Mouse (Mus musculus) brain, adult 2 months (tissue): Measurements from ENCODE around the gene Dchs2.

ENCODE experiments used
- DNase-seq: peaks from one replicate; pipeline ENCODE4 v3.0.0; 2011; ENCODE audit warnings: low read depth, low spot score

Dchs2 gene

DNA sequence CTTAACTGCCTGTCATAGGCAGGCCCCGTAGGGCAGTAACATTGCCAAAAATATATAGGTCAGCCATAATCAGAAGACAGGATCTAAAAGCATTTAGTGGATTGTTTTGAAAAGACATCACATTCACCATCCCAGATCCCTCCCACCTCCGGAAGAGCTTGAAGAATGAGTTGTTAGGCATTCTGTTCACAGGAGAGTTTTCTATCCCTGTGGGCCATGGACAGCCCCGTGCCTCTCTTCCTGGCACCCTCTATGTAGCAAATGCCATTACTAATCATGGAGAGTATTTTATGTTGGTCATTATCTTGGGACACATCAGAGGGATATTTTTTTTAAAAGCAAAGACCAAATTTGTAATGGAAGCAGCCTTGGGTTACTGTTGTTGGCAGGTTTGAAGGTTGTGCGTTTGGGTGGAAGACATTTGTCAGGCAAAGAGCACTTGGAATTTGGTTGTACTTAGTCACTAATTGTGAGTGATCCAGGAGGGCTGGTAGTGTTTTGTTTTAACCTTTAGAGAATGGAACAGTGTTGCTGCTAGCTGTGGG lies 122.3 kb downstream of the Dchs2 start:
- DNase-seq = no peak

DNA sequence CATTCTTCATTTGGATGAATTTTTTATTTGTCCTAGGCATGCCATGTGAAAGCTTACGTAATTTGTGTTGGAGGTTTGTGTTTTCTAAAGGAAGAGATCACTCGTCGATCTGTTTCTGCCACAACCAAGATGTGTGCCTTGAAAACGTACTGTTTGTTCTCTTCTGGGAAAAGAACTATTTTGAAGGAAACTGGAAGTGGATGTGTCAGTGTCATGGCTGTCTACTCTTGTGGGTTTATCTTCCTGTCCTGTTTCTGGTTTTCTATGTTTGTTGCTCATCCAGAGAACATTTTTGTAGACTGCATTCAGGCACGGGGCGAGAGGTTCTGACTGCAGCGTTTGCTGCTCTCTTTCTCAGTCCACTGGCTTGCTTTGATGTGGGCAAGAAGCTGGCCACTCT lies 124.2 kb downstream of the Dchs2 start:
- DNase-seq = no peak

DNA sequence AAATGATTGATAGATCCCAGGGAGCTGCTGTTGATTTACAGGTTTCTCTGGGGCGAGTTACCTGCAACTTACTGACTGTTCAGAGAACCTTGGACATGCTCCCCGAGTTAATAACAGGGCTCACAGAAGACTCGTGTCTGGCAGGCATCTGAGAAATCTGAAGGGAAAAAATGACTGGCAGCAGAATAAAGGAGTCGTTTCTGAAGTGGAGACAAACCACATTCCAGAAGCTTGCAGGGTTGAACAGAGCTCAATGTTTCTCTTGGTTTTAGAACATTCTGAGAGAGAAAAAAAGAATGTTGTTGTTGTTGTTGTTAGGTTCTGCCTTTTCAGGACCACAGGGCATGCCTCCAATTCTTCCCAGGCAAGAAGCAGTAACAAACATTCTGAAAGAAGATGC lies 131.7 kb downstream of the Dchs2 start:
- DNase-seq = no peak

DNA sequence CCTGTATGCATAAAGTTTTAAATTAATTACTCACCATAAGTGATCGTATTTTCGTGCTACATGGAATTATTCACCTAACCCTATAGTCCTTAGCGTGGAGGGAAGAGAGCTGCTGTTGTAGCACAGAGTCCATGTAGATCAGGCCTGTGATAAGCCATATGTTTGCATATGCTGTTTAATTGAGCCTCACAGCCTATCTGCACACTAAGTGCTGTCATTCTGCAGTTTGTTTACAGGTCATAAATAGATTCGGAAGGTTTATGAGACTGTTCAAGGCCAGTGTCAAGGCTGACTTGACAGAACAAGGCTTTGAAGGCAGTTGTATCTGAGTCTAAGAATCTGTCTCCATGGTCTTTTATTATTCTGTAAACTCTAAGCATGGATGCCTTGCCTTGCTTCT lies 138.3 kb downstream of the Dchs2 start:
- DNase-seq = no peak

DNA sequence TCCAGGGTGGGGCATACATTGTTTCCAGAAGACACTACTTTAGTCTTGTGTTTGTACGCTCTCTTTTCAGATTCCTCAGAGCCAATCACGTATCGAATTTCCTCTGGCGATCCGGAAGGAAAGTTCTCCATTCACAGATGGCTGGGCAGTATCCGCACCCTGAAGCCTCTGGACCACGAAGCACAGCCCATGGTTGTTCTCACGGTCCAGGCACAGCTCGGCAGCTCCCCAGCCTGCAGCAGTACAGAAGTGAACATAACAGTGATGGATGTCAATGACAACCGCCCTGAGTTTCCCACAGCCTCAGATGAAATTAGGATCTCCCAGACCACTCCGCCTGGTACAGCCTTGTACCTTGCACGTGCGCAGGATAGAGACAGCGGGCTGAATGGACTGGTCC lies 142.5 kb downstream of the Dchs2 start:
- no peak for DNase-seq

DNA sequence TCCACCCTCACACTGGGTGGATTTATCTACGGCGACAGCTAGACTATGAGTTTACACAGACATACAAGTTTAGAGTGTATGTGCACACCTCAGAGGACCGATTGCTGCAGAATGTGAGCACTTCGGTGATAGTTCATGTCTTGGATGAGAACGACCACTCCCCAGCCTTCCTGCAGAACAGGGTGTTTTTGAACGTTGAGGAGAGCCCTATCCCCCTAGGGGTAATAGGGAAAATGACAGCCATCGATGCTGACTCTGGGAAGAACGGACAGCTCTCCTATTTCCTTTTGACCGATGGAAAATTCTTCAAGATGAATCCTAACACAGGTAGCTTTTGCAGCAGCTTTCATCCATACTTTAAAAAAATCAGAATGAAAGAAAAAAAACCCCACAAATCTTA lies 143.2 kb downstream of the Dchs2 start:
- DNase-seq = no peak

DNA sequence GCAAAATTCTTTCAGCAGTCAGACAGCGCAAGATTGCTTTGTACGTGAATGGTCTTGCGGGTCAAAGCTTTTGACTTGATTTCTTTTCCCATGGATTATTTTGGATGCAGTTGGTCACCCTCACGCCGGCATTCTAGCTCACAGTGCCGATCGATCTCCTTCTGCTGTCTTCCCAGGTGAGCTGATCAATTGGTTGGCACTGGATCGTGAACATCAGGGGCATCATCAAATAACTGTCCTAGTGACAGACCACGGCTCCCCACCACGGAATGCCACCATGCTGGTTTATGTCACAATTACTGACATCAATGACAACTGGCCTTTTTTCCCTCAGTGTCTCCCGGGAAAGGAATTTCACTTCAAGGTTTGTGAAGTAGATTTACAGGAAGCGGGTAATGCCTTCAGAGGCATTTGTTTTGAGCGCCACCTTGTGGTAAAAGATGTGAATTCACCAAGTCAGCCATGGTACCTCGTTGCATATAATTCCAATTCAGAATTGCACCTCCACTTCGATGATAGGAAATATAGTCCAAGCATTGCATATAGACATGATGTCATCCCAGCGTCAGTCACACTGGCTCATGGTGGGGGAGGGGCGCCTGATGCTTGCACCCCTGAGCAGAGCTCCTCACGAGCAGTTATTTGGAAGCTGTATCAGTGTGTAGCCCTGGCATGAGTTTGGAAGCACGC lies 146.0 kb downstream of the Dchs2 start:
- peak; percentile 82 for DNase-seq

DNA sequence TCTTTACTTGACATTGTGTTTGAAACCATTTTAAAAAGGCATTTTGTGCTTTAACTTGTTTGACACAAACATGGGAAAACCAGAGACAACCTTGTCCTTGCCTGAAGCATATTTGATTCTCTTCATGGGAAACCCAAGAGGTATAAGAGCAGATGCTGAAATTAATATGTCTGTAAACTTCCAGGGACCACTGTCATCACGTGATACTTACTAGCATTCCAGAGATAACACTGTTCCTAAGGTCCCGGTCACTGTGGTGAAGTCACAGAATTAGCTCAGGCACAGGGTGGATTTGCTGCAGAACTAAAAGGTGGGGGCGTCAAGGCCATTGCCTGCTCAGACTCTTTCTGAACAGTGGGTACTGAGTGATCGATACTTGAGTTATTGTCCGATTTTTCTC lies 148.0 kb downstream of the Dchs2 start:
- no peak for DNase-seq

DNA sequence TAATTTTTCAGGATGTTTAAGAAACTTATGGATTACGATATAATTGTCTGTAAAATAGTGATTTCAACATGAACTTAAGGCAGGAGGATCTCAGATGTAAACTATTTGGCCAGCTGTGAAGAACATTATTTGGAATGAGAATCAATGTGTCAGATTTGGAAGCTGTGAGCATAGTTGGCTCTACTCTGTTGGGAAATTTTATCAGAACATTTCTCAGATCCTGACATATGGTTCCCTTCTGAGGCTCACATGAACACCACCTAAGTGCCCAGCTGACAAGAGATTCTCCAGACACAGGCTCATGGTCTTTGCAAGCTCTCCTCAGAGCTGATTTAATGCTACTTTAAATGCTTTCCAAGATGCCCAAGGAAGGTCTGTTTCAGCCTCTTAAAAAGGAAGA lies 156.1 kb downstream of the Dchs2 start:
- DNase-seq = no peak

DNA sequence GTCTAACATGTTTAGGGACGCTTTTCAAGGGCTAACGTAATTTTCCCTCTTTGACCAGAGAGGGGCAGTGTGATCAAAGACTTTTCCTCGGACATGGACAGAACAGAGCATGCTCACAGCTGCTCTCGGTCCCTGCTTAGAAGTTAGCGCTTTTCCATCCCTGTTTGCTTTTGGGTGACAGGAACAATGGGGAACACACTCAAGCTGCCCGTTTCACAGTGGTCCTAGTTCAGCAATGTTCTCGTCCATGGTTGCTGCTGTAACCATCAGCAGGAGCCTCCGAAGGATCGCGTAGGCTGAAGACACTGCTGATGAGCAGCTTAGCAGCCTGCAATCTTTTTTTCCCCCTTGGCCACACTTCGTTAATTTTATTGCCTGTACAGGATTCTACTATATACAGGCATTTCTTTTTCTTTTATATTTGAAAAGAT lies 159.2 kb downstream of the Dchs2 start:
- DNase-seq = peak; percentile 86

DNA sequence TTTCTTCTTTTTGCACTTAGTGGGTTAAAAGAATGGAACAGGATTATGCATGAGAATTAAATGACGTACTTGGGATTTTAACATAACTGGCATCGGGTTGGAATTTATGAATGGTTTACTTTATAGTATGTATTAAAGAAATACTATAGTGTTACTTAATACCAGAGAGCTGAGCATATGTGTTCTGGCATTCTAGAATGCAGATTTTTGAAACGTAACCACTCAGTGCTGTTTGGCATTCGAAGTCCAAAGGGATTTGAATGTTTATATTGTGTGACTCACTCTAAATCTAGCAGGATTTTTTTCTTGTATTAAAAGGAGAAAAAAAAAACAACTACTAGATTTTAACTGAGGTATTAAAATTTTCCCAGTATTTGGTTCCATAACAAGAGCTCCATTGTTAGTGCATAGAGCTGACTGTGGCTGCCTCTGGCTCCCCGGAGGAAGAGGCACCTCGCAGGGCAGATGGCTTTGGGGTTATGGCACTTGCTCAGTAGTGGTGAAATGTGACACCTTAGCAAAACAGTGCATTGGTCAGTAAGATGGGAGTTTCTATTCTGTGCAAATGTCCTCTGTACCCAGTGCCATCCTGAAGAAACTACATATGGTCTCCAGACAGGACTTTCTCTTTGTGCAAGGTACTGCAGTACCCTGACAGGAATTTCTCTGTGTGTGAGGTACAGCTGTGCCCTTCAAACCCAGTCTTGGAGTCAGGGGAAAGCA lies 160.5 kb downstream of the Dchs2 start:
- no peak for DNase-seq

DNA sequence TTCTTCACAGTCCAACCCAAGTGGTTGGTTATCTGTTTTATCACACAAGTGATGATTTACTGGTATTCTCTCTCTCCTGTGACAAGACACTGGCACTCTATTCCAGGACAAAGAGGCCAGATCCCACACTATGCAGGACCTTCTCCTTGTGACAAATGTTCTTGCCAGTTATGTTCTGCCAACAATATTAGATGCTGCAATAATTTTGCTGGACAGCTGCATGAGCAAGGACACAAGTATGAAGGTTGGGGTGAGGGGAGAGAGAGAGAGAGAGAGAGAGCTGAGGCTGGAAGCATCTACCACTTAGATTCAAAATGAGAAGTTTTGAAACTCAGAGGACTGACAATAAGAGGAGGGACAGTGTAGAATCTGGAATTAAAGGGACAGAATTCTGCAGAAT lies 162.7 kb downstream of the Dchs2 start:
- DNase-seq = no peak

DNA sequence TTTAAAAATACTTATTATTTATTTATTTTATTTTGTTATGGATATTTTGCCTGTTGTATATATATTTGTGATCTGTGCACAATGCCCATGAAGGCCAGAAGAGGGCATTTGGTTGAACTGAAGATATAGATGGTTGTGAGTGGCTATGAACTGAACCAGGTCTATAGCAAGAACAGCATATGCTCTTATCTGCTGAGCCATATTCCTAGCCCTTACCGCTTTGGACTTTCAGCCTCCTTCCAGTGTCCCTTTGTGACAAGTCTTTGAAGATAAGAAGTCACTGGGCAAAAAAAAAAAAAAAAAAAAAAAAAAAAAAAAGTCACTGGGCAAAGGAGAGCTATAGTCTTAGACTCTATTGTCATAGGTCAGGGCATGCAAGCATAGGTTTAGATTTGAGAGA lies 163.2 kb downstream of the Dchs2 start:
- DNase-seq = no peak

DNA sequence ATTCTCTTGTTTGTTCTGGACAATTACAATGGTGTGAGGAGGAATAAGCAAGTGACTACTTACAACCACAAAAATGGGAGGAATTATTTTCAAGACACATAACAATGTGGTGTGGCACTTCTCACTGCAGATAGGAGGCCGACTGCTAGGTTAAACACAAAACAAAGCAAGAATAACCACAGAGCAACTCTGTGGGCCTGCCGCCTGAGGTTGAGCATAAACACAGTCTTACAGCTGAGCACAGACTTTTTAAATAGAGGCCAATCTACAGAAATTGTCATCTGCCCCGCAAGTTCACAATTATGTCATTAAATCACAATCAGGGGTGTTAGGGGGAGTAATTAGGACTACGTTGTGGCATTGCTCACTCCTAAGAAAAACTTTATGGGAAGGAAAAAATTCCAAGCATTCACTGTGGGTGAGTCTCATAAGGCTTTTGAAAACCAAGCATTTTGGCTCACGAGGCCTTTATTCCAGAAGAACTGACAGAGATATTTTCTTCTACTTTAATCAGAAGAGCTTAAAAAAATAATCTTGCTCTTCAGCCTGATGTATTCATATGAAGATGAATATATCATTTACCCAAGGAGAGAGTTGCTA lies 172.1 kb downstream of the Dchs2 start:
- no peak for DNase-seq

DNA sequence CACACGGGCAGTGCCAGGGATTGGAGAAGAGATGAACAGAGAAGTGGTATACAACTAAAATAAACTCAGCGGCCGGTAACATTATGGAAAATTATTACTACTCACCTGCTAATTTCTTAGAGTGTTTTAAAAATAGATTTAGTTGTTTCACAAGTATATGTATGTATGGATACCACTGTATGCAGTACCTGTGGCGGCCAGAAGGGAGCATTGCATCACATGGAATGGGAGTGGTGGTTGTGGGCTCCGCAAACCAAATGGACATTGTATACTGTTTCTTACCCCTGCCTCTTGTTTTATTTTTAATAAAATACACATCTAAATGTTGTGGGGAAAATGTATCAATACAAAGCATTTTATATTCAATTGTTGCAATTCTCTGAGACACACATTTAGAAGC lies 176.1 kb downstream of the Dchs2 start:
- DNase-seq = no peak

DNA sequence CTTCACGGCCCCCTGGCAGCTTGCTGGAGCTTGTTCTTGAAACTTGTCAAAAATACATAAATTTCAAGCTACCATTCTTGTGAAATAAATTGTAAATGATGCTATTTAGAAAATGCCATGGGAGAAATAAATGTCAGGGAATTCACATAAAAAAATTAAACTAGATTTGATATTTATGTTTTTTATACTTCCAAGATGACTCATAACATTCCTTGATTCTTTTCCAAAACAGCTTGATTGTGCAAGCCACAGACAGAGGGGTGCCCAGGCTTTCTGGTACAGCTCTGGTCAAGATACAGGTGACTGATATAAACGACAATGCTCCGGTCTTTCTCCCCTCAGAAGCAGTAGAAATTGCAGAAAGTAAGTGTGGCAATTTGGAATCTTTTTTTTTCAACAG lies 218.2 kb downstream of the Dchs2 start:
- DNase-seq = peak; percentile 16

DNA sequence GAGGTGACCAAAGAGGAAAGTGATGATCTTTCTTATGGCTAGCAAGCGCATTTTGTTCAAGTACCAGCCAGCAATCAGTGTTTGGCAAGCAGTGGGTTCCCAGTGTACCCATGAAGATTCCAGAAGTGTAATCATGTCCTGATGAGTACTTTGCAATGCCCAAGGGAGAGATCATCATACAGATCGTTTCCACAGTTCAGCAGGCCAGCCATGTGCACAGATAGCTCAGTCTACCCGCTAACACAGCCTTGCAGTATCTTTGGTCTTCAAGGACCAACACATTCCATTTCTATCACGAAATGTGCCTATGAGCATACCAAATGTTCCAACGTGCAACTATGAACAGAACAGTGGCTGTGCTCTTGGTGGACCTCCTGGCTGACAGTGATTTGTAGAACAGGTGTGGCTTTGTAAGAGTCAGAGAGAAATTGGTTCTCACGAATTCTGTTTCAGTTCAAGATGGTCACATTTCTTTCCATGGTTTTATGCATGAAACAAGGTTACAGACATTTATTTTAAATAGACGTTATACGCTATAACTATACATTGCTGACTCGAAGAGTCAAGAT lies 240.8 kb downstream of the Dchs2 start:
- no peak for DNase-seq

DNA sequence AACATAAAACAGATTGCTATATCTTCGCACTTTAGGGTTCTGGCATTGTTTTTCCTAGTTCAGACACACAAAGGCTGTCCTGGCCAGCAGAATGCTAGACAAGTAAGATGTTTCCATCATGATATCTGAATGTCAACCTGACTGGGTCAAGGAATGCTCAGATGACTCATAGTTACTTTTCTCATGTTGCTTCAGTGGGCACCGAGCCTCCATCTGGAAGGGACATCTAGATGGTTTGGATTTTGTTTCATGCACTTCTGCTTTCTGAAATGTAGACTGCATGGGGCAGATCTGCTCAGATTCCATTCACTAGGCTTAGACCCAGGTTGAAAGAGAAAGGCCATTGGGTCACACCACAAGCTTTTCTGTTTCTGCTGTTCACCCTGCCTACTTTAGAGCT lies 242.1 kb downstream of the Dchs2 start:
- DNase-seq = no peak

DNA sequence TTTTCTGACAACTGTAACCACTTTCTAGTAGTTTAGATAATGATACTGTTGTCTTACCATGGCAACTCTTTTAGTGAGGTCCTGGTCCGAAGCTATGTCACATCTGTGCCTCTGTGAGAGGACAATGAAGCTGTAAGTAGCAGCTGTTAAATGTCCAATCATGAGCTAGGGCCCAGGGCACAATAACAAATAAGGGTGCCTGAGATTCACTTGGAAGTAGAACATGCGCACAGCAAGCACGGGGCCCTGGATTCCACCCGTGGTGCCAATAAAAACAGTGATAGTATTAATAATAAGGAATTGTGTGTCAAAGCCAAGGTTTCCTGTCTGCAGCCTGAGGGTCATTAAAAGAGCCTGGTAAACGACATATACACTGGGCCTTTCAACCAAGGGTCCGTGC lies 246.6 kb downstream of the Dchs2 start:
- DNase-seq = no peak

DNA sequence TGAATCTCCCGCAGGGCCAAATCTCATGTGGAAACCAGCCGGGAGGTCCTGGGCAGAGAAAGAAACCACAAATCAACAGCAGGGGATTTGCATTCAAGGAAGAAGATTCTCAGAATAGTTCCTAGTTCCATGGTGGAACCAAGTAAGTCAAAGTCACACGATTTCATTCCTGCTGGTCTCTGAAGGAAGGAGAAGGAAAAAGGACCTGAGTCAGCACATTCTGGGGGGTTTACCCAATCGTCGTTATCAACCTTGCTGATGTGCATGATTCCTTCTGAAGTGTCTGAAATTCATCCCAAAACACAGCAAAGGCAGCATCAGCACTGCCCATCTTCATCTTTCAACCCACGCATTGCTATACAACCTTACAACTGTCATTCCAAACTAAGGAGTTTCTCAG lies 249.1 kb downstream of the Dchs2 start:
- DNase-seq = no peak
